Comparison of ENCODE assay signal across 8 mouse cellular contexts in genomic region chr2:121787767-121788166, GRCm38 (mm10). TPM values are rescaled to one million over a fixed set of nuclear protein-coding genes. Genes with fewer than 3 reads are reported as not detected.
DNase-seq lines count a peak whose midpoint lies in the region; ATAC-seq and TF ChIP-seq lines count a peak whose summit lies in the region.

No protein-coding gene starts in this region.

- H3K9ac ChIP-seq in lung, embryonic 14.5 days = no peak overlapping the region
- H3K9ac ChIP-seq in embryonic facial prominence, embryonic 14.5 days (ENCODE audit: low read depth, low read length) = no peak overlapping the region

- no peaks in the 10 kb centered on the region for H3K27me3 ChIP-seq in lung, embryonic 14.5 days (ENCODE audit: insufficient read depth, low read length)
- H3K27me3 ChIP-seq in embryonic facial prominence, embryonic 14.5 days (replicated peaks; ENCODE audit: control insufficient read depth, insufficient read depth, low read length) = no peaks in the 10 kb centered on the region

- H3K4me3 ChIP-seq in lung, embryonic 14.5 days (ENCODE audit: low read depth, low read length) = no peak overlapping the region
- no peak overlapping the region for H3K4me3 ChIP-seq in embryonic facial prominence, embryonic 14.5 days (ENCODE audit: low read depth, low read length)

- H3K4me2 ChIP-seq in lung, embryonic 14.5 days = peak overlapping the region; percentile 29
- H3K4me2 ChIP-seq in embryonic facial prominence, embryonic 14.5 days (ENCODE audit: low read depth, low read length) = peak overlapping the region; percentile 44

- peak; percentile 69; the same call in 1 of the 2 replicates for ATAC-seq in lung, embryonic 14.5 days (ENCODE audit: insufficient read depth)
- ATAC-seq in embryonic facial prominence, embryonic 14.5 days (ENCODE audit: low read depth) = peak; percentile 67; the same call in 1 of the 2 replicates

- no peaks in the 10 kb centered on the region for H3K9me3 ChIP-seq in lung, embryonic 14.5 days (ENCODE audit: low read depth, low read length)
- no peaks in the 10 kb centered on the region for H3K9me3 ChIP-seq in embryonic facial prominence, embryonic 14.5 days (ENCODE audit: control insufficient read depth, low read length)

- no peak overlapping the region for H3K27ac ChIP-seq in lung, embryonic 14.5 days (ENCODE audit: low read depth)
- 0 out of 2 replicates have a peak overlapping the region, but pooled peaks have one; percentile 10 for H3K27ac ChIP-seq in embryonic facial prominence, embryonic 14.5 days (replicated peaks; ENCODE audit: low read depth, low read length)

- TF ChIP-seq CTCF in lung, embryonic 14.5 days (IDR thresholded peaks at IDR 0.05; ENCODE audit: low read depth) = no peak

- no peaks in the 10 kb centered on the region for H3K36me3 ChIP-seq in lung, embryonic 14.5 days (ENCODE audit: insufficient read depth)
- H3K36me3 ChIP-seq in embryonic facial prominence, embryonic 14.5 days (ENCODE audit: control insufficient read depth, insufficient read depth, low read length) = no peaks in the 10 kb centered on the region

- peaks cover 3% of the 10 kb centered on the region; the same call in 1 of the 2 replicates for H3K4me1 ChIP-seq in lung, embryonic 14.5 days (ENCODE audit: insufficient read depth)
- H3K4me1 ChIP-seq in embryonic facial prominence, embryonic 14.5 days (ENCODE audit: control insufficient read depth, insufficient read depth, low read length) = peaks cover 10% of the 10 kb centered on the region; the same call in 1 of the 2 replicates

- DNase-seq in lung, embryonic 14.5 days = peak; percentile 15
- no peak for DNase-seq in lung, postnatal 14 days
- DNase-seq in NIH3T3 (ENCODE audit: low read depth) = peak; percentile 22
- peak; percentile 49 for DNase-seq in embryonic facial prominence, embryonic 14.5 days (ENCODE audit: low spot score)
- DNase-seq in lung, postnatal 10 days = peak; percentile 17
- no peak for DNase-seq in cerebellum, postnatal 4 days (ENCODE audit: low spot score in 2 of 2)
- DNase-seq in urinary bladder, postnatal 14 days (ENCODE audit: low spot score) = no peak
- no peak for DNase-seq in gastrocnemius, adult 8-10 months (ENCODE audit: low spot score in 2 of 2)

- WGBS in lung, embryonic 14.5 days = 39% methylated on average over 13 of the region's 13 CpGs
- WGBS in embryonic facial prominence, embryonic 14.5 days = 49% methylated on average over 12 of the region's 13 CpGs

RNA-seq across cellular contexts. Expression of gene Frmd5, which starts 19.1 kb away (rescaled TPM):
- polyA plus RNA-seq in lung, embryonic 14.5 days (2014; fragmentation: Nextera tagmentation; extraction: Ambion mirVana) = 2.8 and 4.0 TPM in 2 replicates
- polyA plus RNA-seq in embryonic facial prominence, embryonic 14.5 days (2014; fragmentation: Nextera tagmentation; extraction: Ambion mirVana) = 1.4 and 2.1 TPM in 2 replicates
- under 1 TPM in 3 of 4 experiments, not detected in 1; 0.25 to 0.48 (median 0.27) TPM for total RNA-seq in gastrocnemius, adult 8-10 months (2022)

Comparison
In these comparisons a context has a peak if more than half of its experiments do, and no peak if none do; other contexts are left out.
1. DNase-seq: peak in lung, embryonic 14.5 days (single experiment), NIH3T3 (single experiment), embryonic facial prominence, embryonic 14.5 days (single experiment) and lung, postnatal 10 days (single experiment); none in lung, postnatal 14 days (single experiment), cerebellum, postnatal 4 days (0 of 2), urinary bladder, postnatal 14 days (single experiment) and gastrocnemius, adult 8-10 months (0 of 2).